Mouse (Mus musculus) C2C12 (cell line): ENCODE measurements at regions not wholly inside any gene's neighbourhood (a gene's known extent, or its start where the extent isn't known, plus 50 kb on each side); places are given as distances from the start of the nearest gene placed in this dataset.

Experiments
- H3K27me3 ChIP-seq: one replicate; pipeline ENCODE4 v1.6.1; 2011; ENCODE audit not compliant: control insufficient read depth, insufficient read depth, insufficient read length
- H3K36me3 ChIP-seq: one replicate; pipeline ENCODE4 v1.6.1; 2011; ENCODE audit not compliant: control insufficient read depth, insufficient read depth
- H3K4me3 ChIP-seq: one replicate; pipeline ENCODE4 v1.5.1; 2011; ENCODE audit warnings: mild to moderate bottlenecking, control low read depth; ENCODE audit not compliant: poor library complexity, insufficient read depth, severe bottlenecking
- H3K79me2 ChIP-seq: one replicate; pipeline ENCODE4 v1.6.1; 2011; ENCODE audit not compliant: control insufficient read depth, insufficient read depth
- H3K79me3 ChIP-seq: one replicate; pipeline ENCODE4 v1.6.1; 2011; ENCODE audit warnings: low read depth, control low read depth
- H3ac ChIP-seq: one replicate; pipeline ENCODE3; 2011; ENCODE audit warnings: low read depth; ENCODE audit not compliant: control insufficient read depth, insufficient read length
- CEBPB ChIP-seq: IDR thresholded peaks from one replicate; pipeline ENCODE4 v1.6.1; 2011; ENCODE audit warnings: low read depth, mild to moderate bottlenecking, control low read depth, moderate library complexity
- CTCF ChIP-seq: IDR thresholded peaks from one replicate; pipeline ENCODE4 v1.5.1; 2011; ENCODE audit not compliant: control insufficient read depth, insufficient read depth, insufficient read length
- FOSL1 ChIP-seq: IDR thresholded peaks from one replicate; pipeline ENCODE4 v1.8.0; 2011; ENCODE audit warnings: mild to moderate bottlenecking, low read length; ENCODE audit not compliant: poor library complexity, insufficient read depth, severe bottlenecking
- MAX ChIP-seq: IDR thresholded peaks from one replicate; pipeline ENCODE4 v1.6.1; 2011; ENCODE audit warnings: mild to moderate bottlenecking, control low read depth
- MYOD1 ChIP-seq: IDR thresholded peaks from one replicate; pipeline ENCODE4 v1.6.1; 2011; ENCODE audit warnings: low read depth; ENCODE audit not compliant: control insufficient read depth, insufficient read length
- MYOG ChIP-seq: IDR thresholded peaks from one replicate; pipeline ENCODE4 v1.6.1; 2011; ENCODE audit not compliant: control insufficient read depth, insufficient read length; ENCODE audit errors: extremely low read depth
- USF1 ChIP-seq: IDR thresholded peaks from one replicate; pipeline ENCODE4 v1.6.1; 2011; ENCODE audit warnings: low read depth, mild to moderate bottlenecking, control low read depth, moderate library complexity

DNA sequence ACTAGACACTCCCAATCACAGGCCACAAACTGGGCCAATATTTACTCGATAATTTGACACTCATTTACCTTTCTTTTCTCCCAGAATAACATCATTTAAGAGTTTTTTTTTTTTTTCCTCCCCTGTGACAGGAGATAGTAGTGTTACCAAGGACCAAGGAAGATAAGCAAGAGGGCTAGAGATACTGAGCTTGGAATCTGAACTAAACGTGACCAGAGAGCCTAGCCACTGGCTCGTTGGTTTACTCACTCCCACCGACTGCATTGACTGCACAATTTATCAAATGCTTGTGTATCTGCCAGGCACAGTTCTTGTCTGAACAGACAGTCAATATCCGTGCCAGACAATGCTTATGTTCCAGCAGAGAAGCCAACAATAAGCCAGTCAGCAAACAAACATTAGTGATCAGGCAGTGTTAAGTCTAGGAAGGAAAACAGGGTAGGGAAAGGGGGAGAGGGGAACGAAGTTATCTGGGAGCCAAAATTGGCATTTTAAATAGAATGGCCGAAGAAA, 213.3 kb downstream of the Sox4 start:
- Histone ChIP-seq H3K79me2 (peaks cover 74% of the 10 kb centered on the region), H3K36me3 (no peaks in the 10 kb centered on the region), H3K79me3 (peaks cover 6% of the 10 kb centered on the region), H3K4me3 (no peak overlapping the region), H3ac (no peak overlapping the region), H3K27me3 (no peaks in the 10 kb centered on the region)
- TF ChIP-seq FOSL1 (no peak), CEBPB (no peak), USF1 (no peak), CTCF (no peak), MYOD1 (no peak), MYOG (no peak), MAX (no peak)

DNA sequence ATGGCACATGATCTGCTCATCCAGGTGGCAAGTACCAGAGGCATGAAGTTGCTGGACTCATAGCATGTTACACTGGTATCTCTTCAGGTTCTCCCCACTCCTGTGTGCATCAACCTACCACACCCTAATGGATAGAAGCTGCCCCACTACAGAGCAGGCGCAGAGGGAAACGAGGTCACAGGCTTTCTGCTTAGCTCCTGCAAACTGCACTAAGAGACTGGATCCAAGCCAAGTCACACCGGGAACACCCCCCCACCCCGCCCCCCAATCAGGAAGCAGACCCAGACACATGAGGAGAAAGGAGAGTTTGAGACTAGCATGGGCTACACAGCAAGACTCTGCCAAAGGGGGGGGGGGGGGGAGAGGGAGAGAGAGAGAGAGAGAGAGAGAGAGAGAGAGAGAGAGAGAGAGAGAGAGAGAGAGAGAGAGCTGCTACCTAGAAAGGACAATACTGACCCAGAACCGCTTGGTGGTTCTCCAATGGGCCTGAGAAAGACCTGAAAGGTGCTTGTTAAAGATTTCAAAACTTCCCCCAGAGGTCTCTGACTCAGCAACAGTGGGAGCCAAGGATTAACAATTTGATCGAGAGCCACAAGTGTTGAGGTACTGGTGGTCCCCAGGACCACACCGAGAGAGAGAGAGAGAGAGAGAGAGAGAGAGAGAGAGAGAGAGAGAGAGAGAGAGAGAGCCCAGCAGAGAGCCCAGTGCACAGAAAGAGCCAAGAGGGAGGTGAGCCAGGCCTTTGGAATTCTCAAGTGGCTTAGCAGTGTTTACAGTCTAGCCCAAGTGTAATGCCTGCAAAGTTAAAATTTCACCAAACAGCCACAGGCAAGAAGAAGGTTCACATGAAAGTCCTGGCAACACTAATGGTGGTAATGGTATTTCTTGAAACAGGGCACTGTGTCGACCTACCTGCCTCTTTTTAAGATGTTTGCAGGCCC, 215.1 kb downstream of the Sox4 start:
- no peak for TF ChIP-seq CTCF
- TF ChIP-seq MAX, result no peak
- no peak for TF ChIP-seq USF1
- TF ChIP-seq MYOD1, result peak; percentile 67
- Histone ChIP-seq H3K79me2 (peaks cover 69% of the 10 kb centered on the region), H3K79me3 (peaks cover 8% of the 10 kb centered on the region), H3K4me3 (no peak overlapping the region), H3ac (no peak overlapping the region), H3K36me3 (no peaks in the 10 kb centered on the region), H3K27me3 (no peaks in the 10 kb centered on the region)

DNA sequence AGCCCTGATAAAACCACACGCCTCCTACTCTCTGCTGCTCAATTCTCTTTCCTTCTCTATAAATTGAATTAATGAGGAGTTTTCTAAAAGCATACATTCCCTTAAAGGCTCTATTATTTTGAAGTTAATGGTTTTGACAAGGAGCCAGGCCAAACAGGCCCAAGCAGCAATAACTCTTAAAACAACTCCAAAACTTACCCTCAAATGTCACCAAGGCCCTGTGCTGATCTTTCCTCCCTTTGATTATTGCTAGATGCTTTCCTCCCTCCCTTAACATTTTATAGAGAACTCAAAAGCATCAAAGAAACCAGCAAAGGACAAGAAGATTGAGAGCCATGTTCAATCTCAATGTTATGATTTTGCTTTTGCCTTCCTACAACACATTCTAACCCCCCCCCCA, 221.0 kb downstream of the Sox4 start:
- Histone ChIP-seq H3K4me3 (no peak overlapping the region), H3K79me2 (peaks cover 33% of the 10 kb centered on the region)

DNA sequence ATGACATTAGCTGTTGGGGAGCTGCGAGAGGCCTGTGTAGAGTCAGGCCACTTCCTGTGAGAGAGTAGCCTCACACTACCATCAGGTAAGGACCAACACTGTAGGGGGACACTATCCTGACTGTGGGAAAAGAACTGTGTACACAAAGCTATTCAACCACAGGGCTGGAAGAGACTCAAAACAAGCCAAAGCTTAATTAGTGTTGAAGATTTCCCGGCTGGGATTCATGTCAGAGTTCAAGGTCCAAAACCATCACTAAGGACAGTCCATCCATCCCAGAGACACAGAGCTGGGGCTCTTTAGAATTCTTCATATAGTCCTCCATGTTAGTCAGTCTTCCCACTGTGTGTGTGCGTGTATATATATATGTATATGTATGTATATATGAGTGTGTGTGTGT, 221.5 kb downstream of the Sox4 start:
- H3K4me3 ChIP-seq, result no peak overlapping the region
- no peak for TF ChIP-seq FOSL1
- no peak for TF ChIP-seq MYOD1
- no peak for TF ChIP-seq MYOG
- TF ChIP-seq MAX, result no peak
- no peak for TF ChIP-seq USF1
- no peak for TF ChIP-seq CTCF
- TF ChIP-seq CEBPB, result no peak
- H3K27me3 ChIP-seq, result no peaks in the 10 kb centered on the region
- H3K79me2 ChIP-seq, result peaks cover 29% of the 10 kb centered on the region
- peaks cover 4% of the 10 kb centered on the region for H3K79me3 ChIP-seq
- no peak overlapping the region for H3ac ChIP-seq
- no peaks in the 10 kb centered on the region for H3K36me3 ChIP-seq

More for the DNA sequence above, 221.0 kb downstream of the Sox4 start:
- H3ac ChIP-seq, result no peak overlapping the region
- no peaks in the 10 kb centered on the region for H3K36me3 ChIP-seq
- peaks cover 8% of the 10 kb centered on the region for H3K79me3 ChIP-seq
- no peak for TF ChIP-seq MYOD1
- TF ChIP-seq CEBPB, result no peak
- TF ChIP-seq USF1, result no peak
- no peak for TF ChIP-seq MYOG
- no peak for TF ChIP-seq CTCF
- TF ChIP-seq MAX, result no peak
- no peak for TF ChIP-seq FOSL1
- H3K27me3 ChIP-seq, result no peaks in the 10 kb centered on the region

DNA sequence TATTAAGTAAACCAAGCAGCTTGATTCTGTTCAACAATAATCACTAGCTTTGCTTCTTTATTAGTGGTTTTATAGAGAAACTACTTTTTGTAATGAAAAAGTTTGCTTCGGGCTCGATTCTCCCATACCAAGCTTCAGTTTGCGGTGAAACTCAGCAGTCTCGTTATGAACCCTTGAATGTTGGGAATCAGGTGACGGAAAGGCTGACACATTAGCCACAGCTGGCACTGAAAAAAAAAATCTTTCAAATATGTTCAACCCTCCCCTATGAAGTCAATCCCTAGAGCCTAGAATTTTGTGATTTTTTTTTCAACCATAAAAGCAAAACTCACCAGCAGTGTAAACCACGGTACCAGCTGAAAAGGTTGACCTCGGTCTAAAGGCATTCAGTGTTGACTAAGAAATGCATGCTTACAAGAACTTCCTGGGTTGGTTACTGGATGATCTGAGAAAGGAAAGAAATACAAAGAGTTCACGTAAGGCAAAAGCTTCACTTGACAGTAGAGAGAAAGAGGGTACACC, 223.4 kb downstream of the Sox4 start:
- Histone ChIP-seq H3K79me2 (peaks cover 15% of the 10 kb centered on the region), H3K27me3 (no peaks in the 10 kb centered on the region), H3ac (no peak overlapping the region), H3K36me3 (no peaks in the 10 kb centered on the region), H3K79me3 (peaks cover 2% of the 10 kb centered on the region), H3K4me3 (no peak overlapping the region)
- no peak for TF ChIP-seq MAX
- no peak for TF ChIP-seq CEBPB
- peak; percentile 30 for TF ChIP-seq MYOD1
- peak; percentile 35 for TF ChIP-seq USF1
